Mouse (Mus musculus): ENCODE measurements at regions not wholly inside any gene's neighbourhood (a gene's known extent, or its start where the extent isn't known, plus 50 kb on each side); places are given as distances from the start of the nearest gene placed in this dataset.

DNA sequence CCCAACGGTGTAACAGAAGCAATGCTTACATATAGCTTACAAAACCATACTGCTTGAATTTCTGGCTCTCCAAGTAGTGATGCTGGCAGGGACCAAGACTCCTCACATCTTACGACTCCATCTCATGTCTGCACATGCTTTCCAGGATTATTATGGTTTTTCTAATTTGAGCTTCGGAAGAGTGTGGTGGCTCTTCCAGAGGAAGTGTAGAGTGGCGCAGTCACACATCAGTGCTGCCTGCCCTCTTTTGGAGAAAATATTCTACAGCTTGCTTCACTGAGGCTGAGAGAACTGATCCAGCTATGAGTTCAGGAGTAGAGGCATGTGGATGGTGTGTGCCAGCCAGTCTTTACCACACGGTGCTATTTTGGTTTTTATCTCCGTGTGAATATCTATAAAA is 217.4 kb downstream of the Otol1 start:
- no peak for ATAC-seq (replicated peaks; ENCODE audit: low FRiP score, low TSS enrichment, low read depth)

DNA sequence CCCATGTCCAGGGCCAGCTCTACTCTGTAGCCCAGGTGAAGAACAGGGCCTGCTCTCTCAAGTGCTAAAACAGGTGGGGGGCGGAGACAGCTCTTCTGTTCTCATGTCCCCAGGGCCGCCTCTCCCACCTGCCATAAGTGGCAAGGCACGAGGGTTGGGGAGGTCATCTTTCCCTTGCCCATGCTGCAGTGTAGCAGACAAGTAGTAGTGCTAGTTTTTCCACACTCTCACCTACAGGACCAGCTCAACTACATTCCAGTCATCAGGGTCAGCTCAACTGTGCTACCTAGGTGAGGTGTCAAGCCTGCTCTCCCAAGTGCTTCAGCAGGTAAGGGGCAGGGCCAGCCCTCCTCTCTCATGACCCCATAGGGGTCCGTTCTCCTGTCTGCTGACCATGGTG is 219.8 kb downstream of the Otol1 start:
- Histone ChIP-seq H3K27me3 (replicated peaks; ENCODE audit: control insufficient read depth, insufficient read depth, low read length) (no peaks in the 10 kb centered on the region), H3K9ac (ENCODE audit: low read length) (no peak overlapping the region), H3K4me2 (ENCODE audit: low read length) (no peak overlapping the region), H3K4me3 (ENCODE audit: low read depth, low read length) (no peak overlapping the region), H3K27ac (ENCODE audit: low read depth) (no peak overlapping the region), H3K4me1 (replicated peaks; ENCODE audit: control insufficient read depth, insufficient read depth, low read length) (no peaks in the 10 kb centered on the region), H3K36me3 (ENCODE audit: control insufficient read depth, insufficient read depth, low read length) (no peaks in the 10 kb centered on the region), H3K9me3 (ENCODE audit: control insufficient read depth, low read length) (no peaks in the 10 kb centered on the region)
- DNase-seq (ENCODE audit: low spot score) (no peak), ATAC-seq (replicated peaks; ENCODE audit: low FRiP score, low TSS enrichment, low read depth) (no peak)
- 85% methylated on average over 4 of the region's 4 CpGs for WGBS

More for the DNA sequence above, 217.4 kb downstream of the Otol1 start:
- no peaks in the 10 kb centered on the region for H3K9me3 ChIP-seq (ENCODE audit: control insufficient read depth, low read length)
- no peak for DNase-seq (ENCODE audit: low spot score)
- no peak overlapping the region for H3K4me2 ChIP-seq (ENCODE audit: low read length)
- H3K9ac ChIP-seq (ENCODE audit: low read length): no peak overlapping the region
- WGBS: 92% methylated on average over 6 of the region's 6 CpGs
- no peaks in the 10 kb centered on the region for H3K27me3 ChIP-seq (replicated peaks; ENCODE audit: control insufficient read depth, insufficient read depth, low read length)
- H3K27ac ChIP-seq (ENCODE audit: low read depth): no peak overlapping the region
- H3K36me3 ChIP-seq (ENCODE audit: control insufficient read depth, insufficient read depth, low read length): no peaks in the 10 kb centered on the region
- no peaks in the 10 kb centered on the region for H3K4me1 ChIP-seq (replicated peaks; ENCODE audit: control insufficient read depth, insufficient read depth, low read length)
- no peak overlapping the region for H3K4me3 ChIP-seq (ENCODE audit: low read depth, low read length)

DNA sequence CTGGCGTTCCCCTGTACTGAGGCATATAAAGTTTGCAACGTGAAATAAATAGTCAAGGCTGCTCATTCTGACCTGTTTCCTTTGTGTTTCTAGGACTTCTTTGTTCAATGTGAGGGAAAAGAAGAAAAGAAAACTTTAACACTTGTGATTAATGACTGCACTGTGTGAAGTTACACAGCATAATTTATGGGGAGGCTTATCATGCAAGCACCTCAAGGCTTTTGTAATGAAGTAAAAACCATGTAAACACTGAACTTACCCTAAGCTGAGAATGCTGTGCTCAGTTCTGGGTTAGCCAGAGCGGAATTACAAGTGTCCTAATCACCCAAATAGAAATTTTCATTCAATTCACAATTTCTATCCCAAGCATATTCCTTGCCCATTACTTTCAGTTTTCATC is 241.2 kb downstream of the Otol1 start:
- ATAC-seq (replicated peaks; ENCODE audit: low FRiP score, low TSS enrichment, low read depth) (no peak), DNase-seq (ENCODE audit: low spot score) (no peak)
- Histone ChIP-seq H3K4me2 (ENCODE audit: low read length) (no peak overlapping the region), H3K9me3 (ENCODE audit: control insufficient read depth, low read length) (no peaks in the 10 kb centered on the region), H3K4me1 (replicated peaks; ENCODE audit: control insufficient read depth, insufficient read depth, low read length) (no peaks in the 10 kb centered on the region), H3K36me3 (ENCODE audit: control insufficient read depth, insufficient read depth, low read length) (no peaks in the 10 kb centered on the region), H3K4me3 (ENCODE audit: low read depth, low read length) (no peak overlapping the region), H3K27ac (ENCODE audit: low read depth) (no peak overlapping the region), H3K27me3 (replicated peaks; ENCODE audit: control insufficient read depth, insufficient read depth, low read length) (no peaks in the 10 kb centered on the region), H3K9ac (ENCODE audit: low read length) (no peak overlapping the region)
- WGBS: 46% methylated on average over 3 of the region's 3 CpGs

DNA sequence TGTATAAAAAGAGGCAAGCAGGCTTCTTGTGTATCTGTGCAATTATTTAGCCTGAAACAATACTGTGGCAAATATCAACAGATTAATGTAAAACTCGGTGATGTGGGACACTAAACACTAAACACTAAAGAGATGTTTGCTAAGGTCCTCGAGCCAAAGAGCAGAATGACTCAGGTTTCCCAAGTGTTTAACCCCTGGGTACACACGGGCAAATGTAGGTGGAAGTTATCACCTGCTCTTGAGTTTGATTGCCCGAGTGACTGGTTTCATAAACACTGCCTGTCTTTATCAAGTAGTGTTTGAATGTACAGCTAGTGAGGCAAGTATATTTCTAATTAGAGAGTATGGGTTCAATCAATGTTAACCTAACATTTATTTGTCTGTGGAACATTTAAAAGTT is 242.5 kb downstream of the Otol1 start:
- no peak overlapping the region for H3K4me3 ChIP-seq (ENCODE audit: low read depth, low read length)
- H3K4me1 ChIP-seq (replicated peaks; ENCODE audit: control insufficient read depth, insufficient read depth, low read length): no peaks in the 10 kb centered on the region
- no peaks in the 10 kb centered on the region for H3K27me3 ChIP-seq (replicated peaks; ENCODE audit: control insufficient read depth, insufficient read depth, low read length)
- H3K9ac ChIP-seq (ENCODE audit: low read length): no peak overlapping the region
- no peak overlapping the region for H3K4me2 ChIP-seq (ENCODE audit: low read length)
- ATAC-seq (replicated peaks; ENCODE audit: low FRiP score, low TSS enrichment, low read depth) (no peak), DNase-seq (ENCODE audit: low spot score) (no peak)
- 55% methylated on average over 4 of the region's 4 CpGs for WGBS
- H3K27ac ChIP-seq (ENCODE audit: low read depth): no peak overlapping the region
- no peaks in the 10 kb centered on the region for H3K36me3 ChIP-seq (ENCODE audit: control insufficient read depth, insufficient read depth, low read length)
- no peaks in the 10 kb centered on the region for H3K9me3 ChIP-seq (ENCODE audit: control insufficient read depth, low read length)

DNA sequence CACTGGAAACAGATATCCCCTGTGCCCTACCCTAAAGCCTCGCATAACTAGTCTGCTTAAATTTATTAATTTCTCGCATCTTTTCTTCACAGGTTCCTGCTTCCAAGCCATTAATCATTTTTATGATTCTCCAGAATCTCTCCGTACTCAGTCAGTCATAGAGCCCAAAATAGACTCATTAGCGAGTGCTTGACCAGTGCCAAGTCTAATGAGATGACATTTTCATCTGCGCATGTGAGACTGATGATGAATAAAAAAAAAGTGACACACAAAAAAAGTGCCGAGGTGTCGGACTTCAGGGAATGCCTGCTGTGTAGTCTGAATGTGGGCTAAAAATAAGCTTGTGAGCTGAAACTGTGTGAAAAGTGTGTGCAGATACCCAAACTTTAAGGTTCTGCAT is 243.3 kb downstream of the Otol1 start:
- WGBS: 83% methylated on average over 7 of the region's 7 CpGs
- no peak overlapping the region for H3K27ac ChIP-seq (ENCODE audit: low read depth)
- no peak overlapping the region for H3K9ac ChIP-seq (ENCODE audit: low read length)
- DNase-seq (ENCODE audit: low spot score): no peak
- no peak for ATAC-seq (replicated peaks; ENCODE audit: low FRiP score, low TSS enrichment, low read depth)
- H3K4me1 ChIP-seq (replicated peaks; ENCODE audit: control insufficient read depth, insufficient read depth, low read length): no peaks in the 10 kb centered on the region
- no peaks in the 10 kb centered on the region for H3K9me3 ChIP-seq (ENCODE audit: control insufficient read depth, low read length)
- H3K27me3 ChIP-seq (replicated peaks; ENCODE audit: control insufficient read depth, insufficient read depth, low read length): no peaks in the 10 kb centered on the region
- H3K4me2 ChIP-seq (ENCODE audit: low read length): no peak overlapping the region
- H3K36me3 ChIP-seq (ENCODE audit: control insufficient read depth, insufficient read depth, low read length): no peaks in the 10 kb centered on the region
- H3K4me3 ChIP-seq (ENCODE audit: low read depth, low read length): no peak overlapping the region

DNA sequence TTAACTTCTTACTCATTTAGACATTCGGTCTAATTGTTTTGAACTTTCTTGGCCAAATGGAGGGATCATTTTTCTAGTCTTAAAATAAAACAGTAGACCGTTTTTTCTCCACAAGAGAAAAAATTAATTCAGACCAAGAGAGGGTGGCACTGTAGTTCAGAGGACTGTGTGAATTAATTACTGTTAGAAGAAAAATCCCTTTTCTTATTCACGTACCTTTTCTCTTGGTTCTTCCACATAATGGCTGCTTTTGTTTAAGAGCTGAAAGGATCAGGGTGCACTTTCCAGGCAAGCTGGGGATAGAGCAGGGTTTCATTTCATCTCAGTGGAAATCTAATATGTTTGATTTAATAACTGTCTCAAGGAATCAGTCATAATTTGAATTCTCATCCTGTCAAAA is 255.9 kb downstream of the Otol1 start:
- Histone ChIP-seq H3K27ac (ENCODE audit: low read depth) (no peak overlapping the region), H3K4me1 (replicated peaks; ENCODE audit: control insufficient read depth, insufficient read depth, low read length) (no peaks in the 10 kb centered on the region), H3K36me3 (ENCODE audit: control insufficient read depth, insufficient read depth, low read length) (no peaks in the 10 kb centered on the region), H3K4me2 (ENCODE audit: low read length) (no peak overlapping the region), H3K9ac (ENCODE audit: low read length) (no peak overlapping the region), H3K4me3 (ENCODE audit: low read depth, low read length) (no peak overlapping the region), H3K9me3 (ENCODE audit: control insufficient read depth, low read length) (no peaks in the 10 kb centered on the region), H3K27me3 (replicated peaks; ENCODE audit: control insufficient read depth, insufficient read depth, low read length) (no peaks in the 10 kb centered on the region)
- ATAC-seq (replicated peaks; ENCODE audit: low FRiP score, low TSS enrichment, low read depth) (no peak), DNase-seq (ENCODE audit: low spot score) (no peak)
- WGBS: 72% methylated on average over 3 of the region's 3 CpGs

DNA sequence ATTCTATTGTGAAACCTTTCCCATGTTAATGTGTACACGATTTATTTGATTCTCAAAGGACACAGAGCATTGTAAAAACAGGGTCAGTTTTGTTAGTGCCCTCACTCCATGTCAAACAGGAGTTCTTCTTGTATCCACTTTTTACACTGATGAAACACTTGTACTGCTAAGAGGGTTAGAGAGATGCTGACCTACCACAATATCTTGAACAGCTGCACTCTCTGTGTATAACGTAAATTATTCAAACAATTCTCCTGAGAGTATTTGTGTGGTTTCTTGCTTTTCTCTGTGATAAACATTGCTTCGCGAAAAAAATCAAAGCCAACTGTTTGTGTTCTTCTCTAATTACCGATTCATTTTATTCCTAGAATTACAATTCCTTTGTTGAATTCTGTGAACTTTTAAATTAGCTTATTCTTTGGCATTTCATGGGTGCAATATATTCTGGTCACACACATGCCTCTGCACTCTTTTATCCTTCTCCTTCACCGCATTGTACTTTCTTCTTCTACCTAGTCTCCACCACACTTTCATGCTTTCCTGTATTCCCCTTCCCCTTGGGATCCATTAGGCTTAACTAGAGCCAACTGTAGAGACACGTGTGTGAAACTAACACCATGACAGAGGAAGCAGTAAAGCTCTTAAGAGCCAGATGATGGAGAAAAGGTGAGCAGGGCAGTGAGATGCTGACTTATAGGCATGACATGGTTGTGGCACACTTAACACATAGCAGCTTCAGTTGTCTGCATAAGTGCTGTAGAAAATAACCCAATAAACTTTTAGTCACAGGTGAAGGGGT is 281.4 kb downstream of the Otol1 start:
- H3K36me3 ChIP-seq (ENCODE audit: control insufficient read depth, insufficient read depth, low read length): no peaks in the 10 kb centered on the region
- DNase-seq (ENCODE audit: low spot score) (no peak), ATAC-seq (replicated peaks; ENCODE audit: low FRiP score, low TSS enrichment, low read depth) (no peak)
- no peak overlapping the region for H3K9ac ChIP-seq (ENCODE audit: low read length)
- no peaks in the 10 kb centered on the region for H3K9me3 ChIP-seq (ENCODE audit: control insufficient read depth, low read length)
- H3K27me3 ChIP-seq (replicated peaks; ENCODE audit: control insufficient read depth, insufficient read depth, low read length): no peaks in the 10 kb centered on the region
- H3K4me3 ChIP-seq (ENCODE audit: low read depth, low read length): no peak overlapping the region
- no peak overlapping the region for H3K4me2 ChIP-seq (ENCODE audit: low read length)
- no peak overlapping the region for H3K27ac ChIP-seq (ENCODE audit: low read depth)
- 70% methylated on average over 7 of the region's 7 CpGs for WGBS
- no peaks in the 10 kb centered on the region for H3K4me1 ChIP-seq (replicated peaks; ENCODE audit: control insufficient read depth, insufficient read depth, low read length)

DNA sequence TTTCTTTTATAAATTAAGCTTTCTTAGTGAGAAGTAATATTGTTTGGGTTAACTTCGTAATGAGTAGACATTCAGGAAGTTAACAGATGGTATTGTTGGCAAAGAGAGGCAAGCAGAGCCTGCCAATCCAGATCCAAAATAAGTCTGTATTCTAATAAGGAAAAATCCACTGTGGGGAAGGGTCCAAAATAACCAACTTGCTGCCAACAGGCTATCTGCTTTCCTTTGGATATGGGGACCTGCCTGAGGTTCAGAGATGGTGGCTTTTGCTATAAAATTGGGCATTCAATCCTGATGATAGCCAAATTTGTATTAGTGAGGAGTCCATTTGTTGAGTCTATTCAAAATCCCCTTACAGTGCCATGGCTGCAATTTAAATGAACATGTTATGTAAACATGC is 300.1 kb downstream of the Otol1 start:
- Histone ChIP-seq H3K27ac (ENCODE audit: low read depth) (no peak overlapping the region), H3K36me3 (ENCODE audit: control insufficient read depth, insufficient read depth, low read length) (no peaks in the 10 kb centered on the region), H3K4me3 (ENCODE audit: low read depth, low read length) (no peak overlapping the region), H3K9me3 (ENCODE audit: control insufficient read depth, low read length) (no peaks in the 10 kb centered on the region), H3K27me3 (replicated peaks; ENCODE audit: control insufficient read depth, insufficient read depth, low read length) (no peaks in the 10 kb centered on the region), H3K4me1 (replicated peaks; ENCODE audit: control insufficient read depth, insufficient read depth, low read length) (no peaks in the 10 kb centered on the region), H3K4me2 (ENCODE audit: low read length) (no peak overlapping the region), H3K9ac (ENCODE audit: low read length) (no peak overlapping the region)
- DNase-seq (ENCODE audit: low spot score): no peak
- 78% methylated on average over 1 of the region's 1 CpGs for WGBS
- ATAC-seq (replicated peaks; ENCODE audit: low FRiP score, low TSS enrichment, low read depth): no peak

DNA sequence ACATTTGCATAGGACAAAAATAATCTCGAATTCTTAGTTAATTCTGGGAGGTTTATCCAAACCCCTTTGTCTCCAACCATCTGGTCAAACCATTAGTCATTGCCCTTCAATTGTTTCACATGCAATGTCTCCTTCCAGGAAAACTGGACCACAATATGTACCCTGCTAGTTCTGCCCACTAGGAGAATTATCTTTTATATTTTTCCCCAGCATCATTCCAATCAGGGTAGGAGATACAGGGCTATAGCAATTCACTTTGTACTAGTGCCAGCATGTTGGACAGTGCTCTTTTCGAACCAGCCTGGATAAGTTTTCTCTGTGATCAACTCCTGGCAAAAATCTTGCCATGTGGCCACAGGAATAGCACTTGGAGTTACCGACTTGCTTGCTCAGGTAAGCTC is 300.6 kb downstream of the Otol1 start:
- Histone ChIP-seq H3K4me1 (replicated peaks; ENCODE audit: control insufficient read depth, insufficient read depth, low read length) (no peaks in the 10 kb centered on the region), H3K9ac (ENCODE audit: low read length) (no peak overlapping the region), H3K27me3 (replicated peaks; ENCODE audit: control insufficient read depth, insufficient read depth, low read length) (no peaks in the 10 kb centered on the region), H3K9me3 (ENCODE audit: control insufficient read depth, low read length) (no peaks in the 10 kb centered on the region), H3K27ac (ENCODE audit: low read depth) (no peak overlapping the region), H3K4me3 (ENCODE audit: low read depth, low read length) (no peak overlapping the region), H3K36me3 (ENCODE audit: control insufficient read depth, insufficient read depth, low read length) (no peaks in the 10 kb centered on the region), H3K4me2 (ENCODE audit: low read length) (no peak overlapping the region)
- DNase-seq (ENCODE audit: low spot score) (no peak), ATAC-seq (replicated peaks; ENCODE audit: low FRiP score, low TSS enrichment, low read depth) (no peak)
- 83% methylated on average over 3 of the region's 3 CpGs for WGBS

Measured in intestine, embryonic 14.5 days (tissue).